Mouse (Mus musculus): ENCODE measurements at regions not wholly inside any gene's neighbourhood (a gene's known extent, or its start where the extent isn't known, plus 50 kb on each side); places are given as distances from the start of the nearest gene placed in this dataset.
"Not testable (repeated sequence)": the region's sequence is repeated elsewhere in the genome, so short reads cannot be mapped to it uniquely, and the experiment has no call there.

- Histone ChIP-seq H3K4me1 (replicated peaks; ENCODE audit: insufficient read depth, low read length) (no peaks in the 10 kb centered on the region), H3K36me3 (ENCODE audit: insufficient read depth, low read length) (no peaks in the 10 kb centered on the region), H3K9ac (ENCODE audit: low read depth, low read length) (no peak overlapping the region), H3K27ac (no peak overlapping the region), H3K9me3 (replicated peaks; ENCODE audit: low read length) (no peaks in the 10 kb centered on the region), H3K4me2 (ENCODE audit: low read length) (no peak overlapping the region), H3K4me3 (replicated peaks; ENCODE audit: low read depth, low read length) (no peak overlapping the region), H3K27me3 (ENCODE audit: insufficient read depth, low read length) (no peaks in the 10 kb centered on the region)
- DNase-seq (ENCODE audit: low spot score): no peak
- WGBS: 88% methylated on average over 1 of the region's 1 CpGs
- no peak for ATAC-seq (replicated peaks; ENCODE audit: low FRiP score, low read depth)
- TF ChIP-seq CTCF (IDR thresholded peaks at IDR 0.05; ENCODE audit: low read depth): no peak
These were observed 1317.8 kb upstream of the Adam24 start for GRCm38 (mm10) chr8:39357111-39357510.

- DNase-seq (ENCODE audit: low spot score): no peak
- H3K27ac ChIP-seq: no peak overlapping the region
- no peaks in the 10 kb centered on the region for H3K4me1 ChIP-seq (replicated peaks; ENCODE audit: insufficient read depth, low read length)
- WGBS: 81% methylated on average over 3 of the region's 3 CpGs
- H3K36me3 ChIP-seq (ENCODE audit: insufficient read depth, low read length): no peaks in the 10 kb centered on the region
- TF ChIP-seq CTCF (IDR thresholded peaks at IDR 0.05; ENCODE audit: low read depth): no peak
- H3K4me3 ChIP-seq (replicated peaks; ENCODE audit: low read depth, low read length): no peak overlapping the region
- H3K9ac ChIP-seq (ENCODE audit: low read depth, low read length): no peak overlapping the region
- no peak overlapping the region for H3K4me2 ChIP-seq (ENCODE audit: low read length)
- no peaks in the 10 kb centered on the region for H3K27me3 ChIP-seq (ENCODE audit: insufficient read depth, low read length)
- no peaks in the 10 kb centered on the region for H3K9me3 ChIP-seq (replicated peaks; ENCODE audit: low read length)
- no peak for ATAC-seq (replicated peaks; ENCODE audit: low FRiP score, low read depth)
These were observed 1317.0 kb upstream of the Adam24 start for GRCm38 (mm10) chr8:39357865-39358264.

DNA sequence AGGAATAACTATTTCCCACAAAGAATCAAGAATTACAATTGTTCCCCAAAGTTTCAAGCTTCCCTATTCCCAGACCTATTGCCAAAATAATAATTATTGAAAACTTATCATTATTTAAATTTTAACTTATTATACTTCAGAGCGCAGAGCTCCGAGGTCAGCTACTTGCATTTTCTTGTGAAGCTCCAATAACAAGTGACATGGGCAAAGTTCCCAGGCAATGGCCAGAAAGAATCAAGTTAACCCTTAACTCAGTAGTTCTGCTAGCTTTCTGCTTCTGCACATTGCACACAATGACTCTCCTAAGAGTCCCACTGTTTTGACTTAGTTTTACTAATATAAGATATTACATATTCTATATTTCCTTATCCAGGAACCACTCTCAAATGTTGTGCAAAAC, 1308.5 kb upstream of the Adam24 start:
- DNase-seq (ENCODE audit: low spot score); H3K9me3 ChIP-seq (replicated peaks; ENCODE audit: low read length); H3K4me3 ChIP-seq (replicated peaks; ENCODE audit: low read depth, low read length); H3K27ac ChIP-seq; H3K36me3 ChIP-seq (ENCODE audit: insufficient read depth, low read length); H3K27me3 ChIP-seq (ENCODE audit: insufficient read depth, low read length); H3K4me2 ChIP-seq (ENCODE audit: low read length); H3K9ac ChIP-seq (ENCODE audit: low read depth, low read length); H3K4me1 ChIP-seq (replicated peaks; ENCODE audit: insufficient read depth, low read length); ATAC-seq (replicated peaks; ENCODE audit: low FRiP score, low read depth): not testable (repeated sequence)
- 49% methylated on average over 2 of the region's 2 CpGs for WGBS

Measured in kidney, postnatal 0 days (tissue).